Mouse (Mus musculus) cerebellum, postnatal 25 days (tissue): ENCODE measurements around the gene Sel1l.
"Not testable (repeated sequence)": the region's sequence is repeated elsewhere in the genome, so short reads cannot be mapped to it uniquely, and the experiment has no call there.

Experiments
- DNase-seq, 2 experiments: peaks; one replicate each; pipeline ENCODE4 v3.0.0; 2021; ENCODE audit warnings: mixed read lengths in 2 of 2

The Sel1l gene

DNA sequence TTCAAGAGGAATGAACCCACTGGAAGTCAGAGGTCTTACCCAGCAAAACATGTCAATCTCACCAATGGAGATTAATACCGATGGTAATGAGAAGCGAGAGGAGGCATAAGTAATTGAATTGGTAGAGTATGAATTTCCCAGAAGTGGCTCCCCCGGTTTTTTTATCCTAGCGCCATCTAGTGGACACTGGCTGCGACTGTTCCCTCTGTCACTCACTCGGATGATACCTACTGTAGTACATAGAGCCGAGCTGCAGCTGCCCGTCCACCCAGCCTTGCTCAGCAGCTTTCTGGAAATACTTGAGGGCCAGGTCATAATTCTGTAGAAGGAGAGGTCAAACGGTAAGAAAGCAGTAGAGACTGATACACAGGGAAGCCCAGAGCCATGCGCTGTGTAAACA, 33.0 kb downstream of the Sel1l start:
- DNase-seq: peak; percentile 45 to 60

DNA sequence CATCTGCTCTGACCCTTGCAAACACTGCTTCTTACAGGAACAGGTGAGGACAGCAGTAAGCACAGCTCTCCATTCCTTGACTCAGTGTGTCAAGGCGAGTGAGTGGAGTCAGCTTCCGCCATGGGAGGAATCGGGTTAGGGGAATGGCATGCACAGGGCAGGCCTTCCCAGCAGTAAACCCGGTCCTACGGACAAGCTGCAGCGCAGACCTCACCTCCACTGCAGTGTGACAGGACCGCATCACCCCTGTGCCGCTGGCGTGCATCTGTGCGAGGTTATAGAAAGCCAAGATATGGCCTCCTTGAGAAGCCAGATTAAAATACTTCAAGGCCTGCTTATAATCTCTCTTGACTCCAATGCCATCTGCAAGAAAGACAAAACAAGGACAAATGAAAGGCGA, 33.4 kb downstream of the Sel1l start:
- DNase-seq: no peak

- DNase-seq: no peak
These were observed 40.0 kb downstream of the Sel1l start for GRCm38 (mm10) chr12:91808911-91809310.

- DNase-seq: no peak
These were observed 41.2 kb downstream of the Sel1l start for GRCm38 (mm10) chr12:91807761-91808160.

DNA sequence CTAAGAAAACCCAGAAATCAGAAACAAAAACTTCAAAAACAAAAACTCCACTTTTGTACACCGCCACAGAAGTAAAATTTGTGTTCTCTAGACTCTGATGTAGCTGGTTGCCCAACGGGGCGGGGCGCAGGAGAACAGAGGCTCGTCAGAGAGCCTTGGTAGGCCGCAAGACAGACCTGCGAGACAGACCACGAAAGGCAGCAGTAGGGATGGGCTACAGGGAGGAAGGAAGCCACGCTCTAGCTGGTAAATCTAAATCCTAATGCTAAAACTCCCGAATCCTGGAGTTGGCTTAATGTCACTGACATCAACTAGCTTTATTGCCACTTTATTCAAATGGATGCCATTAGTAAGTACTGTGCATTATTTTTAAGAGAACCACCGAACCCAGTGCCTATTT, 41.9 kb downstream of the Sel1l start:
- no peak for DNase-seq

GRCm38 (mm10) chr12:91804262-91804661, 44.7 kb downstream of the Sel1l start:
- no peak for DNase-seq

DNA sequence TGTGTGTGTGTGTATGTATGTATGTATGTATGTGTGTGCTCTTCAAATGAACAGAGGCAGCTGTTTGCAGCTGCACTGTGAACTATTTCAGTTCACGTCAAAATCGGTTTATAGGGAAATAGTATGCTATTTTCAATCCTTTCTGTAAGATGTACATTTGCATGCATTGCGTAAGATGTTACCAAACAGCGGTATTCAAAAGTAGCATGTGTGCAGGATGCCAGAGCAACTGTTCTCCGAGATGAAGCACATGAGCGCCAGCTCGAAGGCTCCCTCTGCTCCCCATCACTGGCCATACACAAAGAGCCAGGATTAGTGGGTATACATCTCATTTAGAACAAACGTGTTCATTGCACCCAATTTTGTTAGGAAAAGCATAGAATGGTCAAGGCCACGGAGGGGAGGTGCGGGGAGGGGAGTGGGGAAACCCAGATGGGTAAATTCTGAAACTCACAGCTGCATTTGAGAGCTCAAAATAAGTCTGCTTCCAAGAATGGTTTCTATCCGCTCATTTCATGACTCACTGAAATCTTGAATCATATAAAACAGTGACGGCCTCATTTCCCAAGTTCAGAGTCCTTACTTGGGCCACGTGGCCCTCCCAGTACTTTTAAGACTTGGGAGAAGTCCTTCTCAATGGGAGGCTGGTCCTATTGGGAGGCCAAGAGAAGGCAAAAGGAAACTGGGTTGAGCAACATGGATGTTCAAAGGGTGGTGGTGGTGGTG, 45.6 kb downstream of the Sel1l start:
- DNase-seq: no peak

DNA sequence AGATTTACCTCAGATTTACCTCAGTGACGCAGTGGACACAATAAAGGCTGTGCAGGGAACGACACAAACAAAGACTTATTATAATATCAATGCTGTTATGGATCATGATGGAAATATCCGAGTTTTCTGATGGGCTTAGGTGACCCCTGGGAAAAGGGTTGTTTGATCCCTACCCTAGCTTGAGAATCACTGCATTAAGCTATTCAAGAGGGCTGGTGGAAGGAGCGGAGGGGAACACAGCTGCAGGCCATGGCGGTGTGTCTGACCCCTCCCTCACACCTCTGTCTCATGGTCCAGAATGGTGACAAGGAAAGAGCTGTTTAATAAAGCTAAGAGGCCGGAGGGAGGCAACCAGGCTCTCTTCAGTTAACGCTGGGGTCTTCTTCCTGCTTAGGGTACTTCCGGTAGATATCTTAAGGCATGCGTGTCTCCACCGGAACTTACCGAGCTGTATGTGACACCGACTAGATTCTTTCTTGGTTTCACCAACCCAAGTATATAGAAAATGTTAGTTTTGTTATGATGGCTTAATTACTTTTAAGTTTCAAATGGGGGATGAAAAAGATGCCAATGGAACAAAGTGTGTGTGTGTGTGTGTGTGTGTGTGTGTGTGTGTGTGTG, 46.3 kb downstream of the Sel1l start:
- DNase-seq: no peak

- DNase-seq: no peak
These were observed 48.0 kb downstream of the Sel1l start for GRCm38 (mm10) chr12:91800861-91801385.

- DNase-seq: no peak
These were observed 49.1 kb downstream of the Sel1l start for GRCm38 (mm10) chr12:91799821-91800335.

DNA sequence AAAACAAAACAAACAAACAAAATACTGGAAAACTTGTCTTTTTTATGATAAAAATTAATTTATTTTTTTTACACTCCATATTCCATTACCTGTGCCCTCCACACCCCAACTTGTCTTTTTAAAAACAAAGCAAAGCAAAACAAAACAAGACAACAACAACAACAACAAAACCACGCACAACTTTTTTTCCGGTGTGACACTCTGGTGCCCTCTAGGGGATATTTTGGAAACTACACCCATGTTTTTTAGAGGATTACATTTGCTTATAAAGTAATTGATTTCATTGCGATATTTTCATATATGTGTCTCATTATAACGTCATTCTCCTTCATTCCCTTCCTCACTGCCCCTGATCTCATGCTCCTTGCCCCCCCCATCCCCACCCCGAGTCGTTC, 49.6 kb downstream of the Sel1l start:
- DNase-seq: no peak

DNA sequence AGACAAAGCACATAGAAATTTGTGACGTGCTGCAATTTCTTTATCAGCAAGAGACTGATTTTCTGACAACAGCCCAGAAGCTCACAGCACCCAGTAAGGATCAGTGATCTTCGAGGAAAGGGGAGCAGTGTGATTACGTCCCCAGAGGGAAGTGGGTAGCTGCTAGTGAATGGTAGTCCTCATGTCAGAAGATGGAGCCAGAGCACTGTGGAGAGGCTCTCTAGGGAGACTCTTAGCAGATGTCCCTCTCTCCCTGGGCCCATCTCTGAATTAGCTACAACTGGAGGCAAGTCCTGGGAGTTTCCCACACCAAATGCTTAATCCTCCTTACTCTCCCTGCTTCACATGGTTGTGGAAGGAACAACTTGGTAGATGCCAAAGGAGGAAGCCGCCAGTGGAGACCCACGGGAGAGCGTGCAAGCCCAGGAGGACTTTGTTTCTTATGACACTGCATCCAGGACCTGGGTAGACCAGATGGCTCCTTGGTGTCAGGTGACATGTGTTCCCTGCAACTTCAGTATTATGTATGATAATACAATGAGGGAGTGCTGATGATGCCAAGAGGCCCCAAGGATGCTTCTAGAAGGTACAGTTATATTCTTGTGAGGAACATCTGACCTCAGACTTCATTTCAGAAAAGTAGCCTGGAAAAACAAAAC, 50.1 kb downstream of the Sel1l start:
- no peak for DNase-seq

GRCm38 (mm10) chr12:91796774-91797173, 52.2 kb downstream of the Sel1l start:
- DNase-seq: no peak

- no peak for DNase-seq
These were observed 55.7 kb downstream of the Sel1l start for GRCm38 (mm10) chr12:91793266-91793665.

GRCm38 (mm10) chr12:91791822-91792221, 57.1 kb downstream of the Sel1l start:
- DNase-seq: no peak

DNA sequence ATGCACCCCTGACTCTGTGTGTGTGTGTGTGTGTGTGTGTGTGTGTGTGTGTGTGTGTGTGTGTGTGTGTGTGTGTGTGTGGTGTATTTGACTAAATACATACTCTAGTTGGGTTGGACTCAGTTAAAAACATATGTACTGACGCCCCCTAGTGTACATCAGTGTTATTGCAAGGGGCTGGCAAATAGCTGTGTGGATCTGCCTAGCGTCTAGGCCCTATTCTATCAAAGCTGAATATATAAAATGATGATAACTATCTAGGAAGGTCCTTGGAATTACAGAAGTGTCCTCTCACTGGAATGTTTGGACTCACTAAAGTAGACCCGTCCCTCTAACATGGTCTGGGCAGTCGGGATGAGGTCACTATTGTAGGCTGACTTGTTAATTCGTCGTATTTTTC, 59.2 kb downstream of the Sel1l start:
- peak; percentile 45 to 70 for DNase-seq

DNA sequence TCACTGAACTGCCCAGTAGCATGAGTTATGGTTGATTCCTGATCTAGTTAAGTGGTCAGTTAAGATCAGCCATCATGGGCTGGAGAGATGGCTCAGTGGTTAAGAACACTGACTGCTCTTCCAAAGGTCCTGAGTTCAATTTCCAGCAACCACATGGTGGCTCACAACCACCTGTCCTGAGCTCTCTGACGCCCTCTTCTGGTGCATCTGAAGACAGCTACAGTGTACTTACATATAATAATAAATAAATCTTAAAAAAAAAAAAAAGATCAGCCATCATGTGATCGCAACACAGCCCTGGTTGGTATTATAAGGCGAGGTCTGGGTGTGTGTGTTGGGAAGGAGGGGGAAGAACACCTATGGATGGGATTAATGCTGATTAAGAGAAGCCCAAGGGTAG, 60.5 kb downstream of the Sel1l start:
- not testable (repeated sequence) for DNase-seq

DNA sequence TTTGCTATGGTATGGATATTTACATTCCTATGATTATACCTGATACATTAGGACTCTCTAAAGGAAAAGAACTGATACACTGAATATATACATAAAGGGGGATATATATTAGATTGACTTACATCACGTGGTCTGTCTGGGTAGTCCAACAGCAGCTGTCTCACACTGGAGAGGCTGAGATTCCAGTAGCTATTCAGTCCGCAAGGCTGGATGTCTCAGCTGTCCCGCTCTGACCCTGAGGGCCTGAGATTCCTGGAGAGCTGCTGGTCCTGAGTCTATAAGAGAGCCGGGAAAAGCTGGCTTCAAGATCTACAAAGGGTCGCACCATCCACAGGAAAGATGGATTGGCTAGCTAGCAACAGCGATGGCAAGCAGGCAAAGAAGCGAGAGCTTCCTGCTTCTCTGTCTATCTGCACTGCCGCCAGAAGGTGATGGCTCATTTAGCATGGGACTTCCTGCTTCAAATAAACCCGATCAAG, 61.0 kb downstream of the Sel1l start, which contains the start of gene Ston2:
Gene Ston2 (minus strand): TSS at position 429 of the 479 bp plus-strand sequence.
- DNase-seq: no peak

DNA sequence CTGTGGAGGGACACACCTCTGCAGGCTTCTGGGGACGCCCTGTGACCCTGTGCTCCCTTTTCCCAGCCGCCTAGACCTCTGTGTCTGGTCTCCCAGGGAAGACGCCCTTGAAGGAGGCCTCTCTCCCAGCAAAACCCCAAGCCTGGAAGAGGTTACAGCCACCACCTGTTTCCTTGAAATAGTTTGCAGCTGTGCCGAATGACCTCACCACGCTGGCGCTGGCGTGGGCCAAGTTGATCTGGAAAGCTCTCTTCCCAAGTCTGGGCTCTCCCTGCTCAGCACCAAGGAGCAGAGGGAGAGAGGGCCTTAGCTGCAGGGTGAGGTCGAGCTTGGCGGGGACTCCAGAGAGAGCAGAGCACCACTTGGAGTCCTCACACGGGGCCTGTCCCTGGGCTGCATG, 62.6 kb downstream of the Sel1l start:
- no peak for DNase-seq

- DNase-seq: no peak
These were observed 67.5 kb downstream of the Sel1l start for GRCm38 (mm10) chr12:91781432-91781831.

DNA sequence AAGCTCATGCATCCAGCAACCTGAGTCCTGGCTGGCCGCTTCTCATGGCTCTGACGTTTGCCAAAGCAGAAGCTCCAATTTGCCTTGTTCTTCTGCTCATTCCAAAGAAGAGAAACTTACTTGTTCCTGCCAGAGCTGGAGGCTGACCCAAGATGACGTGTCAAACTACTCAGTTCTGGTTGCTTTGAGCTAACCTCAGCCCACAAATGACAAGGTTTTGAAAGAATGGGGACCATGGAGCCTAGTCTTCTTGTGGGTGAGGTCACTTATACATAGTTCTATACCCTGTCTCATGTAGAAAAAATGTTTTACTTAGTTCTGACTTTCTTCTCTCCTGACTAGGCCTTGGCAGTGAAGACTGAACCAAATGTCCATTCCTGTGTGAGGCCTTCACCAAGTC, 68.4 kb downstream of the Sel1l start:
- no peak for DNase-seq

- peak; percentile 74 to 83 for DNase-seq
These were observed 70.0 kb downstream of the Sel1l start for GRCm38 (mm10) chr12:91779004-91779365.

DNA sequence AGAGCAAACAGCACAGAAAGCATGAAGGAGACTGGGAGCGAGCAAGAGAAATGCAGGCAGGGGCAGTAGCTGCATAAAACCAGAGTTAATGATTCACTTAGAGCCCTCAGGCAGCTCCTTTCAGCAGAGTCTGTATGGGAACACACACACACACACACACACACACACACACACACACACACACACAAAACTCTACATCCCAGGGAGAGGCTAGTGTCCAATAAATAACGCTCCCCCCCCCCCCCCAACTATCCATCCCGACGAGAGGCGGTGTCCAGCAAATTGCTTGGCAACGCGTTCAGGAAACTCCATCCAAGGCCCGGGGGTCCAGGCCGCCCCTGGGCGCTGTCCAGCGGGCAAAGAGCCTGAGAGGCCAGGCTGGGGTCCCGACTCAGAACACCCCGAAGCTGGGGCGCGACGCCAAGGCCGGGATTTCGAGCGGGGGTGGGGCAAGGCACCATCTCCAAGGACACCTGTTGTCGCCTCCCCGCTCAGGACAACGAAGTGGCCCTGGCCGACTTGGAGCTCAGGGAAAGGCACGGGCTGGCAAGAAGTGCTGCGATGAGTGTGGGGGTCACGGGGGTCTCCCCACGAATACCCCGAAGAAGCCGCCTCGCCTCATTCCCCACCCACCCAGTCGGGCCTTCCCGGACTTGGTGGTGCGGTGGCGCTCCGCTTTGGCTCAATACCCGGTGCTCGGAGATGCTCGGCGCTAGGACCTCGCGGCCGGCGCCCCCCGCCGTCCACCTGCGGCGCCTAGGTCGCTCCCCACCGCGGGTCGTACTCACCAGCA, 70.5 kb downstream of the Sel1l start:
- peak; percentile 47 to 60 for DNase-seq
